Mouse (Mus musculus) lung, postnatal 0 days (tissue): Measurements from ENCODE around the gene Olfr104-ps.

Experiments used
- CTCF ChIP-seq: IDR thresholded peaks from 2 replicates; pipeline ENCODE4 v1.5.1; 2016; ENCODE audit warnings: antibody characterized with exemption, mild to moderate bottlenecking
- EP300 ChIP-seq: IDR thresholded peaks from 2 replicates; pipeline ENCODE4 v1.6.1; 2016; ENCODE audit warnings: antibody characterized with exemption, mild to moderate bottlenecking, control low read depth

- TF ChIP-seq EP300 (no peak), CTCF (no peak)
These were observed at the start of gene Olfr104-ps for GRCm38 (mm10) chr17:37359282-37359681.
